In genomic region chr5:143908926-143909325, GRCm38 (mm10) we compare ENCODE assay signal across 8 mouse cellular contexts. TPM values are rescaled to one million over a fixed set of nuclear protein-coding genes. Genes with fewer than 3 reads are reported as not detected.
DNase-seq lines count a peak whose midpoint lies in the region; ATAC-seq and TF ChIP-seq lines count a peak whose summit lies in the region.

No protein-coding gene starts in this region.

- intact Hi-C loops in left cerebral cortex, adult 2 months (cut with DNase I) = loop anchor here (1.0 kb wide), 1 partner anchor 66 kb away; no protein-coding TSS in a partner anchor
- intact Hi-C loops in left cerebral cortex, postnatal 10 days (cut with DNase I) = no loop called here

- WGBS in intestine, embryonic 16.5 days = 2% methylated on average over 9 of the region's 9 CpGs
- WGBS in neural tube, embryonic 12.5 days = 3% methylated on average over 9 of the region's 9 CpGs

- peak overlapping the region; percentile 76 for H3K9ac ChIP-seq in intestine, embryonic 16.5 days (ENCODE audit: low read depth, low read length)
- H3K9ac ChIP-seq in neural tube, embryonic 12.5 days = peak overlapping the region; percentile 59

- no peak for DNase-seq in left cerebral cortex, adult 2 months (ENCODE audit: extremely low spot score in 1 of 2, low spot score in 2 of 2)
- DNase-seq in left cerebral cortex, postnatal 10 days (ENCODE audit: extremely low spot score in 1 of 2, low spot score in 2 of 2) = no peak
- peak; percentile 55 for DNase-seq in c-Kit-positive CD71-positive TER-119-positive erythroid progenitor cells, embryonic 14.5 days (ENCODE audit: low spot score)
- DNase-seq in retina, embryonic 14.5 days (ENCODE audit: low spot score) = no peak
- no peak for DNase-seq in thymus, postnatal 4 days
- no peak for DNase-seq in spleen, postnatal 36 days (ENCODE audit: low spot score in 2 of 2)

- no peak for TF ChIP-seq CTCF in left cerebral cortex, adult 2 months (IDR thresholded peaks at IDR 0.05)

- H3K27ac ChIP-seq in left cerebral cortex, adult 2 months = peak overlapping the region; percentile 92
- H3K27ac ChIP-seq in intestine, embryonic 16.5 days (ENCODE audit: low read length) = peak overlapping the region; percentile 91
- no peak overlapping the region for H3K27ac ChIP-seq in neural tube, embryonic 12.5 days

- peak overlapping the region; percentile 91 for H3K4me3 ChIP-seq in left cerebral cortex, adult 2 months
- peak overlapping the region; percentile 84 for H3K4me3 ChIP-seq in intestine, embryonic 16.5 days (ENCODE audit: low read length)
- H3K4me3 ChIP-seq in neural tube, embryonic 12.5 days = peak overlapping the region; percentile 65

- H3K9me3 ChIP-seq in intestine, embryonic 16.5 days (ENCODE audit: control insufficient read depth, low read length) = no peaks in the 10 kb centered on the region
- H3K9me3 ChIP-seq in neural tube, embryonic 12.5 days = no peaks in the 10 kb centered on the region

- peak; percentile 1; the same call in 1 of the 2 replicates for ATAC-seq in intestine, embryonic 16.5 days
- ATAC-seq in neural tube, embryonic 12.5 days (ENCODE audit: low FRiP score, low read depth) = no peak

- H3K27me3 ChIP-seq in intestine, embryonic 16.5 days (replicated peaks; ENCODE audit: control insufficient read depth, insufficient read depth, low read length) = no peaks in the 10 kb centered on the region
- H3K27me3 ChIP-seq in neural tube, embryonic 12.5 days (replicated peaks) = no peaks in the 10 kb centered on the region

- H3K36me3 ChIP-seq in intestine, embryonic 16.5 days (ENCODE audit: control insufficient read depth, insufficient read depth, low read length) = peaks cover 9% of the 10 kb centered on the region; the same call in 1 of the 2 replicates
- peaks cover 17% of the 10 kb centered on the region for H3K36me3 ChIP-seq in neural tube, embryonic 12.5 days

- peaks cover 15% of the 10 kb centered on the region for H3K4me1 ChIP-seq in intestine, embryonic 16.5 days (ENCODE audit: control insufficient read depth, insufficient read depth, low read length)
- peaks cover 23% of the 10 kb centered on the region for H3K4me1 ChIP-seq in neural tube, embryonic 12.5 days

- H3K4me2 ChIP-seq in intestine, embryonic 16.5 days (ENCODE audit: low read depth, low read length) = peak overlapping the region; percentile 47
- H3K4me2 ChIP-seq in neural tube, embryonic 12.5 days (replicated peaks) = peak overlapping the region; percentile 71

RNA-seq across cellular contexts. Expression of gene Aimp2, which starts 0.7 kb away (rescaled TPM):
- 10 to 100 TPM; 30.0 to 32.6 TPM for total RNA-seq in left cerebral cortex, adult 2 months (2021)
- 10 to 100 TPM; 47.9 to 50.3 TPM for total RNA-seq in left cerebral cortex, postnatal 10 days (2021)
- polyA plus RNA-seq in intestine, embryonic 16.5 days (2015; fragmentation: Nextera tagmentation; extraction: Ambion mirVana) = 123 and 135 TPM in 2 replicates
- 80.0 and 88.8 TPM in 2 replicates for polyA plus RNA-seq in neural tube, embryonic 12.5 days (2016; fragmentation: Nextera tagmentation; extraction: Ambion mirVana)

RNA-seq across cellular contexts. Expression of gene Pms2, which starts 0.8 kb away (rescaled TPM):
- total RNA-seq in left cerebral cortex, adult 2 months (2021) = 10 to 100 TPM; 17.0 to 19.2 TPM
- 10 to 100 TPM; 20.5 to 21.0 TPM for total RNA-seq in left cerebral cortex, postnatal 10 days (2021)
- 18.2 and 20.6 TPM in 2 replicates for polyA plus RNA-seq in intestine, embryonic 16.5 days (2015; fragmentation: Nextera tagmentation; extraction: Ambion mirVana)
- 28.8 and 34.1 TPM in 2 replicates for polyA plus RNA-seq in neural tube, embryonic 12.5 days (2016; fragmentation: Nextera tagmentation; extraction: Ambion mirVana)

RNA-seq across cellular contexts. Expression of gene Ankrd61, which starts 11.4 kb away (rescaled TPM):
- total RNA-seq in left cerebral cortex, adult 2 months (2021) = not detected
- under 1 TPM; 0.20 to 0.26 TPM for total RNA-seq in left cerebral cortex, postnatal 10 days (2021)
- 0.12 and 0.15 TPM in 2 replicates for polyA plus RNA-seq in intestine, embryonic 16.5 days (2015; fragmentation: Nextera tagmentation; extraction: Ambion mirVana)
- 0.31 and 0.32 TPM in 2 replicates for polyA plus RNA-seq in neural tube, embryonic 12.5 days (2016; fragmentation: Nextera tagmentation; extraction: Ambion mirVana)

RNA-seq across cellular contexts. Expression of gene Gm42421, which starts 19.0 kb away (rescaled TPM):
- 1 to 10 TPM in 1 of 2 experiments, not detected in 1; 2.9 TPM for total RNA-seq in left cerebral cortex, adult 2 months (2021)
- total RNA-seq in left cerebral cortex, postnatal 10 days (2021) = 1 to 10 TPM; 1.8 to 2.2 TPM
- 0.47 and 0.71 TPM in 2 replicates for polyA plus RNA-seq in intestine, embryonic 16.5 days (2015; fragmentation: Nextera tagmentation; extraction: Ambion mirVana)
- 1.0 and 2.1 TPM in 2 replicates for polyA plus RNA-seq in neural tube, embryonic 12.5 days (2016; fragmentation: Nextera tagmentation; extraction: Ambion mirVana)

RNA-seq across cellular contexts. Expression of gene Rsph10b, which starts 23.9 kb away (rescaled TPM):
- total RNA-seq in left cerebral cortex, adult 2 months (2021) = 1 to 10 TPM; 4.0 to 6.0 TPM
- total RNA-seq in left cerebral cortex, postnatal 10 days (2021) = 1 to 10 TPM; 5.5 to 7.7 TPM
- polyA plus RNA-seq in intestine, embryonic 16.5 days (2015; fragmentation: Nextera tagmentation; extraction: Ambion mirVana) = 0.22 and 0.87 TPM in 2 replicates
- polyA plus RNA-seq in neural tube, embryonic 12.5 days (2016; fragmentation: Nextera tagmentation; extraction: Ambion mirVana) = 1.5 and 1.9 TPM in 2 replicates
